Mouse (Mus musculus) thymus, adult 2 months (tissue): ENCODE results near the gene Slc38a7. TPM values are rescaled to one million over a fixed set of nuclear protein-coding genes. Genes with fewer than 3 reads are reported as not detected.
"Not testable (repeated sequence)": the region's sequence is repeated elsewhere in the genome, so short reads cannot be mapped to it uniquely, and the experiment has no call there.

Experiments
- DNase-seq: peaks from one replicate; pipeline ENCODE4 v3.0.0; 2021
- H3K27ac ChIP-seq: fragments of 200-500 bp; 2 replicates; pipeline ENCODE4 v1.5.1; 2012; ENCODE audit warnings: low read length, control low read depth; ENCODE audit not compliant: control insufficient read depth, insufficient read depth
- H3K27me3 ChIP-seq: fragments of 200-500 bp; 2 replicates; pipeline ENCODE4 v1.6.1; 2012; ENCODE audit warnings: mild to moderate bottlenecking, low read length, moderate library complexity, mixed read lengths; ENCODE audit not compliant: control insufficient read depth, insufficient read depth
- H3K36me3 ChIP-seq: fragments of 200-500 bp; 2 replicates; pipeline ENCODE4 v1.6.1; 2012; ENCODE audit warnings: mild to moderate bottlenecking, low read length, moderate library complexity; ENCODE audit not compliant: control insufficient read depth, insufficient read depth
- H3K4me1 ChIP-seq: fragments of 200-500 bp; replicated peaks from 2 replicates; pipeline ENCODE4 v1.6.1; 2012; ENCODE audit warnings: low read length; ENCODE audit not compliant: control insufficient read depth, insufficient read depth
- H3K4me3 ChIP-seq: fragments of 200-500 bp; 2 replicates; pipeline ENCODE4 v1.5.1; 2012; ENCODE audit warnings: mild to moderate bottlenecking, low read length, control low read depth, moderate library complexity; ENCODE audit not compliant: control insufficient read depth, insufficient read depth
- CTCF ChIP-seq: fragments of 200-500 bp; IDR thresholded peaks from 2 replicates; pipeline ENCODE4 v1.5.1; 2012; ENCODE audit warnings: mild to moderate bottlenecking, control low read depth, low read length, moderate library complexity, borderline replicate concordance; ENCODE audit not compliant: control insufficient read depth, poor library complexity, insufficient read depth; ENCODE audit errors: extremely low read depth
- POLR2A ChIP-seq: fragments of 200-500 bp; IDR thresholded peaks from 2 replicates; pipeline ENCODE4 v1.6.1; 2012; ENCODE audit warnings: mild to moderate bottlenecking, low read length, control low read depth, moderate library complexity; ENCODE audit not compliant: control insufficient read depth, poor library complexity, insufficient read depth; ENCODE audit errors: extremely low read depth
- WGBS: fragments of 180-500 bp; shearing (Covaris S2); methylation state at CpG from one replicate; pipeline ENCODE4 v1.1.7; 2018; 5-methylcytosine and 5-hydroxymethylcytosine counted together
- polyA plus RNA-seq: library from polyadenylated mRNA; depleted of rRNA; stranded (reverse); fragments of >200 nt; gene quantifications from 2 replicates; pipeline ENCODE4 v1.2.3, GENCODE M21; 2012

Gene Slc38a7
- polyA plus RNA-seq, 1 experiment, result 26.8 TPM

- no peak overlapping the region for H3K27ac ChIP-seq
- H3K36me3 ChIP-seq, result peaks cover 26% of the 10 kb centered on the region
- DNase-seq, result no peak
- no peaks in the 10 kb centered on the region for H3K27me3 ChIP-seq
- TF ChIP-seq CTCF (no peak), POLR2A (no peak)
- peaks cover 8% of the 10 kb centered on the region for H3K4me1 ChIP-seq
- 92% methylated on average over 4 of the region's 4 CpGs for WGBS
- no peak overlapping the region for H3K4me3 ChIP-seq
Observed at GRCm38 (mm10) chr8:95879823-95880222, 26.5 kb upstream of the Slc38a7 start.

- Histone ChIP-seq H3K36me3 (peaks cover 33% of the 10 kb centered on the region), H3K4me3 (no peak overlapping the region), H3K4me1 (peaks cover 8% of the 10 kb centered on the region), H3K27ac (no peak overlapping the region), H3K27me3 (no peaks in the 10 kb centered on the region)
- WGBS, result 45% methylated on average over 12 of the region's 12 CpGs
- TF ChIP-seq CTCF (no peak), POLR2A (no peak)
- DNase-seq, result no peak
Observed at GRCm38 (mm10) chr8:95878176-95878962, 25.0 kb upstream of the Slc38a7 start.

- no peak overlapping the region for H3K27ac ChIP-seq
- no peak overlapping the region for H3K4me3 ChIP-seq
- WGBS, result 98% methylated on average over 7 of the region's 7 CpGs
- H3K36me3 ChIP-seq, result peaks cover 45% of the 10 kb centered on the region
- no peak for DNase-seq
- TF ChIP-seq CTCF, result no peak
- TF ChIP-seq POLR2A, result no peak
- peaks cover 4% of the 10 kb centered on the region for H3K4me1 ChIP-seq
- no peaks in the 10 kb centered on the region for H3K27me3 ChIP-seq
Observed at GRCm38 (mm10) chr8:95875270-95875669, 21.9 kb upstream of the Slc38a7 start.

- Histone ChIP-seq H3K27me3 (no peaks in the 10 kb centered on the region), H3K36me3 (peaks cover 55% of the 10 kb centered on the region), H3K4me1 (no peaks in the 10 kb centered on the region), H3K27ac (no peak overlapping the region), H3K4me3 (no peak overlapping the region)
- WGBS, result 95% methylated on average over 16 of the region's 16 CpGs
- DNase-seq, result no peak
- TF ChIP-seq CTCF (no peak), POLR2A (no peak)
Observed at GRCm38 (mm10) chr8:95871690-95872089, 18.4 kb upstream of the Slc38a7 start.

- H3K4me3 ChIP-seq, H3K27ac ChIP-seq, DNase-seq, H3K27me3 ChIP-seq, H3K4me1 ChIP-seq: not testable (repeated sequence)
- H3K36me3 ChIP-seq, result peaks cover 19% of the 10 kb centered on the region
- whole genome bisulfite sequencing, result 96% methylated on average over 18 of the region's 18 CpGs
Observed at GRCm38 (mm10) chr8:95864851-95865250, 11.5 kb upstream of the Slc38a7 start.

GRCm38 (mm10) chr8:95863761-95864440 is 10.6 kb upstream of the Slc38a7 start:
- peaks cover 11% of the 10 kb centered on the region; the same call in 1 of the 2 replicates for H3K36me3 ChIP-seq
- H3K4me1 ChIP-seq, H3K27ac ChIP-seq, H3K4me3 ChIP-seq, DNase-seq, H3K27me3 ChIP-seq: not testable (repeated sequence)
- WGBS, result 97% methylated on average over 11 of the region's 11 CpGs

GRCm38 (mm10) chr8:95854174-95854573 is 835 bp upstream of the Slc38a7 start:
- Histone ChIP-seq H3K4me1 (peaks cover 10% of the 10 kb centered on the region), H3K36me3 (no peaks in the 10 kb centered on the region), H3K4me3 (no peak overlapping the region), H3K27ac (no peak overlapping the region), H3K27me3 (no peaks in the 10 kb centered on the region)
- no peak for TF ChIP-seq POLR2A
- no peak for TF ChIP-seq CTCF
- WGBS, result 92% methylated on average over 6 of the region's 6 CpGs
- no peak for DNase-seq
